Mouse (Mus musculus): ENCODE measurements around the gene Apold1.

- TF ChIP-seq CTCF (IDR thresholded peaks at IDR 0.05; ENCODE audit: insufficient read depth, low read depth, low read length) (no peak), POLR2A (IDR thresholded peaks at IDR 0.05; ENCODE audit: insufficient read depth, low read depth, low read length) (no peak)
Observed at GRCm38 (mm10) chr6:135021633-135022032, 40.1 kb downstream of the Apold1 start.
